Mouse (Mus musculus) forebrain, embryonic 16.5 days (tissue): ENCODE results near the gene Gm20708. TPM values are rescaled to one million over a fixed set of nuclear protein-coding genes. Genes with fewer than 3 reads are reported as not detected.
A peak's percentile ranks its signal among the peaks of the same experiment; 100 is the strongest.

Source experiments
- ATAC-seq: fragments of 200-750 bp; cut with Nextera tagmentation; 2 replicates; pipeline ENCODE4 v1.8.0; 2017; ENCODE audit warnings: mild to moderate bottlenecking, moderate library complexity
- H3K27ac ChIP-seq: fragments of 300-500 bp; sonication (generic); 2 replicates; pipeline ENCODE4 v1.5.1; 2014; ENCODE audit warnings: low read length, control low read depth
- H3K27me3 ChIP-seq: fragments of 300-500 bp; sonication (generic); replicated peaks from 2 replicates; pipeline ENCODE4 v1.6.1; 2014; ENCODE audit warnings: low read length; ENCODE audit not compliant: control insufficient read depth, insufficient read depth
- H3K36me3 ChIP-seq: fragments of 300-500 bp; sonication (generic); 2 replicates; pipeline ENCODE4 v1.6.1; 2014; ENCODE audit not compliant: control insufficient read depth, insufficient read depth
- H3K4me1 ChIP-seq: fragments of 300-500 bp; sonication (generic); replicated peaks from 2 replicates; pipeline ENCODE4 v1.6.1; 2014; ENCODE audit warnings: low read length; ENCODE audit not compliant: control insufficient read depth, insufficient read depth
- H3K4me2 ChIP-seq: fragments of 300-500 bp; sonication (generic); 2 replicates; pipeline ENCODE4 v1.6.1; 2014; ENCODE audit warnings: mild to moderate bottlenecking, low read length, control low read depth
- H3K4me3 ChIP-seq: fragments of 300-500 bp; sonication (generic); replicated peaks from 2 replicates; pipeline ENCODE4 v1.5.1; 2014; ENCODE audit warnings: mild to moderate bottlenecking, low read length, control low read depth
- H3K9ac ChIP-seq: fragments of 300-500 bp; sonication (generic); replicated peaks from 2 replicates; pipeline ENCODE4 v1.6.1; 2014; ENCODE audit warnings: low read depth, low read length, control low read depth
- H3K9me3 ChIP-seq: fragments of 300-500 bp; sonication (generic); 2 replicates; pipeline ENCODE4 v1.6.1; 2016; ENCODE audit warnings: low read length; ENCODE audit not compliant: control insufficient read depth
- WGBS: fragments of 180-500 bp; shearing (Covaris S2); extraction: QIAGEN DNeasy Blood & Tissue Kit; methylation state at CpG from one replicate; pipeline ENCODE4 v1.1.7; 2014; 5-methylcytosine and 5-hydroxymethylcytosine counted together
- polyA plus RNA-seq: library from polyadenylated mRNA; unstranded; fragments of >200 nt; fragmentation: Nextera tagmentation; extraction: Ambion mirVana; gene quantifications from 2 replicates; pipeline ENCODE4 v1.2.1, GENCODE M21; 2015

Gm20708 gene
- polyA plus RNA-seq, 1 experiment from 2014 or later, result 0.90 TPM

- ATAC-seq, result no peak
- Histone ChIP-seq H3K27ac (no peak overlapping the region), H3K4me2 (no peak overlapping the region), H3K9me3 (no peaks in the 10 kb centered on the region), H3K27me3 (no peaks in the 10 kb centered on the region), H3K4me3 (no peak overlapping the region), H3K4me1 (peaks cover 6% of the 10 kb centered on the region), H3K36me3 (no peaks in the 10 kb centered on the region), H3K9ac (no peak overlapping the region)
- WGBS, result 97% methylated on average over 8 of the region's 8 CpGs
These were observed 24.6 kb downstream of the Gm20708 start for GRCm38 (mm10) chr11:117834086-117834485.

- H3K27ac ChIP-seq, result no peak overlapping the region
- peak overlapping the region; percentile 45 for H3K4me2 ChIP-seq
- 25% methylated on average over 13 of the region's 13 CpGs for WGBS
- H3K4me1 ChIP-seq, result peaks cover 10% of the 10 kb centered on the region
- H3K27me3 ChIP-seq, result no peaks in the 10 kb centered on the region
- peak overlapping the region; percentile 19 for H3K4me3 ChIP-seq
- 0 out of 2 replicates have a peak, but pooled peaks have one; percentile 21 for ATAC-seq
- no peaks in the 10 kb centered on the region for H3K9me3 ChIP-seq
- no peaks in the 10 kb centered on the region for H3K36me3 ChIP-seq
- H3K9ac ChIP-seq, result no peak overlapping the region
These were observed 26.8 kb downstream of the Gm20708 start for GRCm38 (mm10) chr11:117836306-117836705.

- Histone ChIP-seq H3K27ac (no peak overlapping the region), H3K9me3 (no peaks in the 10 kb centered on the region), H3K4me2 (no peak overlapping the region), H3K4me3 (no peak overlapping the region), H3K4me1 (0 out of 2 replicates have a peak, but pooled peaks cover 4% of the 10 kb centered on the region), H3K9ac (no peak overlapping the region), H3K36me3 (no peaks in the 10 kb centered on the region), H3K27me3 (no peaks in the 10 kb centered on the region)
- 78% methylated on average over 2 of the region's 2 CpGs for WGBS
- no peak for ATAC-seq
These were observed 29.1 kb downstream of the Gm20708 start for GRCm38 (mm10) chr11:117838572-117838971.

GRCm38 (mm10) chr11:117839021-117839420 is 29.6 kb downstream of the Gm20708 start:
- no peak for ATAC-seq
- H3K27me3 ChIP-seq, result no peaks in the 10 kb centered on the region
- H3K36me3 ChIP-seq, result no peaks in the 10 kb centered on the region
- no peak overlapping the region for H3K4me3 ChIP-seq
- H3K9me3 ChIP-seq, result no peaks in the 10 kb centered on the region
- no peak overlapping the region for H3K4me2 ChIP-seq
- H3K4me1 ChIP-seq, result 0 out of 2 replicates have a peak, but pooled peaks cover 4% of the 10 kb centered on the region
- no peak overlapping the region; the same call in 1 of the 2 replicates for H3K27ac ChIP-seq
- WGBS, result 69% methylated on average over 1 of the region's 1 CpGs
- no peak overlapping the region for H3K9ac ChIP-seq

GRCm38 (mm10) chr11:117840910-117841309 is 31.4 kb downstream of the Gm20708 start:
- ATAC-seq, result no peak
- H3K9me3 ChIP-seq, result no peaks in the 10 kb centered on the region
- 0 out of 2 replicates have a peak, but pooled peaks cover 4% of the 10 kb centered on the region for H3K4me1 ChIP-seq
- no peak overlapping the region for H3K4me3 ChIP-seq
- no peak overlapping the region for H3K9ac ChIP-seq
- H3K27ac ChIP-seq, result no peak overlapping the region
- WGBS, result 74% methylated on average over 1 of the region's 1 CpGs
- H3K27me3 ChIP-seq, result no peaks in the 10 kb centered on the region
- H3K4me2 ChIP-seq, result no peak overlapping the region
- no peaks in the 10 kb centered on the region for H3K36me3 ChIP-seq

- Histone ChIP-seq H3K4me3 (no peak overlapping the region), H3K36me3 (no peaks in the 10 kb centered on the region), H3K27ac (no peak overlapping the region), H3K4me2 (no peak overlapping the region), H3K27me3 (no peaks in the 10 kb centered on the region), H3K9me3 (no peaks in the 10 kb centered on the region), H3K4me1 (peaks cover 11% of the 10 kb centered on the region), H3K9ac (no peak overlapping the region)
- WGBS, result 92% methylated on average over 2 of the region's 2 CpGs
- no peak for ATAC-seq
These were observed 34.0 kb downstream of the Gm20708 start for GRCm38 (mm10) chr11:117843434-117843833.

- 87% methylated on average over 2 of the region's 2 CpGs for WGBS
- H3K36me3 ChIP-seq, result no peaks in the 10 kb centered on the region
These were observed 35.5 kb downstream of the Gm20708 start for GRCm38 (mm10) chr11:117844997-117845396.

GRCm38 (mm10) chr11:117845651-117846050 is 36.2 kb downstream of the Gm20708 start:
- H3K27ac ChIP-seq, result no peak overlapping the region
- no peaks in the 10 kb centered on the region for H3K36me3 ChIP-seq
- no peaks in the 10 kb centered on the region for H3K9me3 ChIP-seq
- no peak overlapping the region for H3K4me3 ChIP-seq
- no peak overlapping the region for H3K4me2 ChIP-seq
- no peak for ATAC-seq
- peaks cover 22% of the 10 kb centered on the region for H3K4me1 ChIP-seq
- no peaks in the 10 kb centered on the region for H3K27me3 ChIP-seq
- no peak overlapping the region for H3K9ac ChIP-seq
- WGBS, result 82% methylated on average over 2 of the region's 2 CpGs

More at GRCm38 (mm10) chr11:117844997-117845396, 35.5 kb downstream of the Gm20708 start:
- no peak overlapping the region for H3K9ac ChIP-seq
- no peaks in the 10 kb centered on the region for H3K9me3 ChIP-seq
- H3K4me1 ChIP-seq, result peaks cover 16% of the 10 kb centered on the region
- ATAC-seq, result no peak
- H3K27me3 ChIP-seq, result no peaks in the 10 kb centered on the region
- no peak overlapping the region for H3K4me2 ChIP-seq
- H3K4me3 ChIP-seq, result no peak overlapping the region
- no peak overlapping the region for H3K27ac ChIP-seq

- ATAC-seq, result no peak
- H3K27me3 ChIP-seq, result no peaks in the 10 kb centered on the region
- no peaks in the 10 kb centered on the region for H3K36me3 ChIP-seq
- no peak overlapping the region for H3K4me3 ChIP-seq
- 55% methylated on average over 5 of the region's 5 CpGs for WGBS
- no peak overlapping the region for H3K27ac ChIP-seq
- H3K4me1 ChIP-seq, result peaks cover 22% of the 10 kb centered on the region
- no peak overlapping the region for H3K4me2 ChIP-seq
- H3K9me3 ChIP-seq, result no peaks in the 10 kb centered on the region
- no peak overlapping the region for H3K9ac ChIP-seq
These were observed 37.2 kb downstream of the Gm20708 start for GRCm38 (mm10) chr11:117846640-117847039.
